Mouse (Mus musculus) T-helper 2 cell (primary cell): Measurements from ENCODE around the gene Bad.

Experiments used
- in situ Hi-C: fragments of 300-600 bp; cut with MboI, MseI; formaldehyde crosslinking; loops from one replicate; pipeline ENCODE4 v1.15.1; 2025; ENCODE audit warnings: high pct_unique_total_duplicates

Bad gene

DNA sequence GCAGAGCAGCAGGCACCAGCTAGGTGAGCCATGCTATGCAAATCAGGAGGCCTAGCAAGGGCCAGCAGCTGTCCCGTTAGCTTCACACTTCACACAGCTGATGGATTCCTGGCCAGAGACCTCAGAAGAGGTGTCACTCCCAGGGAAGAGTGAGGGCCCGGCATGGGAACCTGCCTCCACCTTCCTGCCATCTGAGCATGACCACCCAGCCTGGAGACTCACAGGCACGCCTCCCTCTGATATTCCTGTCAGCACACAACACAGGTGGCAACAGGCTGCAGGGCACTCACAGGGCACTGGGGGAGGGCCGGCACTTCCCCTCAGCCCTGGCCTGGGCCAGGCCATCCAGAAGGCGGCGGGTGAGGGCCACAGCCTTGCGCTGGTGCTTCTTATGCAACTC is 13.8 kb downstream of the Bad start:
- in situ Hi-C loops: no loop called here

DNA sequence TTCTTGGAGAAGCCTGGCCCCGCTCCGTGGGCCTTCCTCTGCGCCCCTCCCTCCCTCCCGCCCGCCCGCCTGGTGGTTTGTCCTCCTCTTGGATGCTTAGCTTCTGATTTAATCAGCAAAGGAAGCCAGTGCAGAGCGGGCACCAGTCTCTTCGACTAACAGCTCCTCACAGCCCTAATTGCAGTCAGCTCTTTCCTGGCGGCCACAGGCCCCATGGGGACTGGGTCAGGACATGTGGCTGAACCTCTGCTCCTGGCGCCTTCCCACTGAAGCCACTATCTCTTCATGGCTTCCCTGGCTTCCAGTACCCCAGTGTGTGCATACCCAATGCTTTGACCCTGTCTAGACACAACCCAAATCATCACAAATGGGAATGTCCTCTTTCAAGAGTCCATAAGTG is 14.8 kb downstream of the Bad start:
- in situ Hi-C loops: no loop called here

DNA sequence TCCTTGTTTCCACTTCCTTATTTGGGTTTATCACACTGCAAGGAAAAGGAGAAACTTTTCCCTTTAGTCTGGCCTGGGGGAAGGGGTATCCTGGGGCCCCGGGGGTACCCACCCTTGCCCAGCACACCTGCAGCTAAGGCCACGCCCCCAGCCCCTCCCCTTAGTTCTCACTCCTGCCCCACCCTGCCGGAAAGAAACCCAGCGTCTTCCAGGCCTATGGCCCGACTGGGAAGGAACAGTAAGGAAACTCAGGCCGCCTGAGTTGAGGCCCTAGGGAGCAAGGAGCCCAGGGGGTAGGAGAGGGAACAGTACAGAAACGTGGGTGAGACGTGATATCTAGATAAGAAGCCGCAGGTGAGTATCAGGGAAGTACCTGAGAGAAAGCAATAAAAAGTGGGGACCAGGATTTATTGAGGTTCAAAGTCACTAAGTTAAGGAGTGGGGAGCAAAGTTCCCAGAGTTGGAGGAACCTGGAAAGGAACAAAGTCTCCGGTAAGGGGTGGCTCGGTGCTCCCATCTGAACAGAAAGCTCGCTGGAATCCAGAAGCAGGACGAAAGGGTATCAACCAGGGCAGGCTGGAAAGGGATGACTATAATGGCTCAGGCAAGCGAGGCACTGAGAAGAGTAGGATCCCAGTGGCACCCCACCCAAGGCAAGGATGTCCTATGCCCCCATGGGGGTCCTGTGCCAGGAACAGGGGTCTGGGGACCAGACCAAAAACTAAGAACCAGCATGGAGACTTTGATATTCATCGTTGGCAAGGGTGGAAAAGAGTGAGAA is 27.0 kb downstream of the Bad start:
- in situ Hi-C loops: no loop called here

DNA sequence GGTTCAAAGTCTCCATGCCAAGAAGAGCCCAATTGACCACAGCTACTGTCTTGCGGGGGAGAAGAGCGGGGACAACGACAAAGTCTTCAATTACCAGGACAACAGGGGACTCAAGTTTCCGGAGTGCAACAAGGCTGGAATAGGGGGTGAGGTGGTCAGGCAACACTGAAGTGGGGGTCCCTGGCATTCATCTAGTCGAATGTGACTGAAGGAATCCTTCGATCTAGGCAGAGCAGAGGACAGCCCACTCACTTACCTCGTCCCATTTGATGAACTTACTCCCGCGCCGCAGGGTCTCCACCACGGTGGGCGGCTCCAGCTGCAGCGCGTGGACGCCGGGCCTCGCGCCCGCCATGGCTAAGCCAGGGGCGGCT is 27.6 kb downstream of the Bad start:
- in situ Hi-C loops: no loop called here

DNA sequence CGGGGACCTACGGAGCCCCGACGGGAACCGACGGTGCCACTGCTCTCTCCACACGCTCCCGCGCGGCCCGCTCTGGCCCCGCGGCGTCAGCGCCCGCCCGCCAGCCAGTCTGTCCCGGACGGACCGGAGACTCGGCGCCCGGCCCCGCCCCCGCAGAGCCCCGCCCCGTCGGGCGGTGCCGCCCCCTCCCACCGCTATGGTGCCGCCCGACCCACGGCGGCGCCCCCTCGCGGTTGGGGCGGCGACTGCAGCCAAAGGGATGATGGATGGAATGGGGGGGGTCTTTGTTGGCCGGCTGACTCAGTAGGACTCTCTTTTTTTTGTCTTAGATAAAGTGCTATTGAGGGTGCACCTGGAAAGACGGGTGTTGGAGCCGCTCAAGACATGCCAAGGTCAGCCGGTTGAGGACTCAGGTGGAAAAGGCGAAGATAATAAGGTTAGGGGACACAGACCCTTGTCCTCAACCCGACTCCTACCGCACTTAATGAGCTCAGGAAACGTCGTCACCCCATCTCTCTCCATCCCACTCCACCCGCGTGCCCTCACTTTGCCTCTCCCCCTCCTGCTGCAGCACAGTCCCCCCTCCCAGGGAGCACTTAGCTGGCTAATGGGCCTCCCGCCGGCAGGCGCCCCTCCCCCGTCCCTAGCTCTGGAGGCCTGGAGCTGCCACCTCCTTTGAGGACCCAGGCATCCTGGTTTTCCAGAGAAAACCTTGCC is 28.2 kb downstream of the Bad start:
- in situ Hi-C loops: no loop called here

DNA sequence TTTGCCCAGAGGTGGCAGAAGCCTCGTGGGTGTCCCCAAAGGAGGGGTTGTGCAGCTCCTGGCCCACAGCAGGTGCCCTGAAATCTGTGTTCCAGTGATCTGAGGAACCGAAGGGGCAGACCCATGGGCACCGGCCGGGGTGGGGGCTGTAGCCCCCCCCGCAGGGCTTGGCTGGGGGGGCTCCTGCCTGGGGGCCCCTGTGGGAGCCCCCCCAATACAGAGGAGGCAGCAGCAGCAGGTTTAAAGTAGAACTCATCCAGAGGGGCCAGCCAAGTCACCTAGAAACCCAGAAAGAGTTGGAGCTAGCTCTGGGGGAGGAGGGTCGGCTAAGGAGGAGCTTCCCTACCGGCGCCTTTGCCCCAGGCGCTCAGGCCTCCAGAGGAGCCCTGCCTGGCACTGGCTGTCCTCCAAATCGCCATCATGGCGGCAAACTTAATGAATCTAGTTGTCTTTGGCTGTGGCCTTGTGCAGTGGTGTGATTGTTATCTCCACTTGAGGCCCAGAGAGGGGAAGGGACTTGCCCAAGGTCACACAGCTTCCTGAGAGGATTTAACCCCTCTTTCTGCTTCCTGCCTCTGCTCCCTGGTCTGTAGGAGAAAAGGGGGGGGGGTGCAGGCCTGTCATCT is 28.9 kb downstream of the Bad start:
- in situ Hi-C loops: no loop called here

DNA sequence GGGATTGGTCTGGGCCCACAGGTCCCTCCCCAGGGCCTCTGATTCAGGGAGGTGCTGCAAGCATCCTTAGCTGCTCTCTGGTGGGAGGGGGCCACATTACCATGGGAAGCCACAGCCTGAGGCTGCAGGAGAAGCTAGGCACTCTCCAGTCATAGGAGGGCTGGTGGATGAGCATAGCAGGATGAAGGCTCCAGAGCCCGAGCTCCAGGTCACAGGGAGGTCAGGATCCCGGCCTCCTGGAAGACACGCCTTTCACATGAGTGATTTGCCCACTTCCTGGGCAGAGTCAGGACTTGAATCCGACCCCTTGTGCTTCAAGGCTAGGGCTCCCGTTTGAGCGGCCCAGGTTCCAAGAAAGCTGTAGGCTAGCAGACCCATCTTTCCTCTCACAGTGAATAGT is 30.0 kb downstream of the Bad start:
- in situ Hi-C loops: no loop called here

DNA sequence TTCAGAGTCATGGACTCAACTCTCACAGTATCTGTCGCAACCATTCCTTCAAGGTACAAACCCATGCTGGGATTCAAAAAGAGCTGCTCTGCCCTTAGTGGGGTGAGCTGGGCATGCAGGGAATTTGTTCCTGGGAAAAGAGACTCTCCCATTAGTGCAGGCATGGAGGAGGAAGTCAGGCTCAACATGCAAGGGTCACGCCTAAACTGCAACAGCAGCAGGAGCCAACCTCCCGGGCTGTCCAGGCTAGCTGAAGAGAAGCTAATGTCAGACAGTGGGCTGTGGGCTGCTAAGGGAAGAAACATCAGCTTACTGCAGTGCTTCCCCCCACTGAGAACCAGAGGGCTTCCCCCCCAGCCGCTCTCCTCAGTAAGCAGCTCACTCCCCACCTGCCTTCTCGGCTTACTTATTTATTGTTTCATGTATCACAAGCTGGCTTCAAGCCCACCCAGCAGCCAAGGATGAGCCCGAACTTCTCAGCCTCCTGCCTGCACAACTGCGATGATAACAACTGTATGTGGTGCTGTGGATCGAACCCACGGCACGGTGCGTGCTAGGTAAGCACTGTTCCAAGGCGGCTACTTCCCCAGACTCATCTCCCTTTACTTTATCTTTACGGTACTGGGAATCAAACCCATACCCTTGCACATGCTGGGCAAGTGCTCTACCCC is 30.7 kb downstream of the Bad start:
- in situ Hi-C loops: no loop called here

DNA sequence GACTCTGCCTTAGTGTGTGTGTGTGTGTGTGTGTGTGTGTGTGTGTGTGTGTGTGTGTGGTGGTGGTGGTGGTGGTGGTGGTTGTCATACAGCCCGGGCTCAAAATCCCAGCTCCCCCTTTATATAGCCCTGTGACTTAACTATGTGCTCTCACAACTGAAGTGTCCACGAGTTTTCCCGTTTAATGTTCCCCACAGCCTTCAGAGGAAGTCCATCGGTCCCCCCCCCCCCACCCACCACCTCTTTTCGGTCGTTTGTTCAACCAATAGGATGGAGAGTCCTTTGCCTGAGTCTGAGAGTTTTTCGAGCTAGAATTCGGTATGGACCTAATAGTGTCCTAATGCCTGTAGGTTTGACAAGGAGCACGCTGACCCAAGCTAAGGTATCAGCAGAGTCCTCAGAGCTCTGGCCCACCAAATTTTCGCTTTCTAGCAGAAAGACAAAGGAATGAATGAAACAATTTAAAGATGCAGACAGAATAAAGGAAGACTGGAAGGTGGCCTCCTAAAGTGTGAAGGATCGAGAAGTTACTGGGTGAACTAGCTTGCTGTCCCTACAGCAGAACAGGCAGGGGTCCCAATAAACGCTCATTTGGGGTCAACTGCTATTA is 32.0 kb downstream of the Bad start:
- in situ Hi-C loops: no loop called here

DNA sequence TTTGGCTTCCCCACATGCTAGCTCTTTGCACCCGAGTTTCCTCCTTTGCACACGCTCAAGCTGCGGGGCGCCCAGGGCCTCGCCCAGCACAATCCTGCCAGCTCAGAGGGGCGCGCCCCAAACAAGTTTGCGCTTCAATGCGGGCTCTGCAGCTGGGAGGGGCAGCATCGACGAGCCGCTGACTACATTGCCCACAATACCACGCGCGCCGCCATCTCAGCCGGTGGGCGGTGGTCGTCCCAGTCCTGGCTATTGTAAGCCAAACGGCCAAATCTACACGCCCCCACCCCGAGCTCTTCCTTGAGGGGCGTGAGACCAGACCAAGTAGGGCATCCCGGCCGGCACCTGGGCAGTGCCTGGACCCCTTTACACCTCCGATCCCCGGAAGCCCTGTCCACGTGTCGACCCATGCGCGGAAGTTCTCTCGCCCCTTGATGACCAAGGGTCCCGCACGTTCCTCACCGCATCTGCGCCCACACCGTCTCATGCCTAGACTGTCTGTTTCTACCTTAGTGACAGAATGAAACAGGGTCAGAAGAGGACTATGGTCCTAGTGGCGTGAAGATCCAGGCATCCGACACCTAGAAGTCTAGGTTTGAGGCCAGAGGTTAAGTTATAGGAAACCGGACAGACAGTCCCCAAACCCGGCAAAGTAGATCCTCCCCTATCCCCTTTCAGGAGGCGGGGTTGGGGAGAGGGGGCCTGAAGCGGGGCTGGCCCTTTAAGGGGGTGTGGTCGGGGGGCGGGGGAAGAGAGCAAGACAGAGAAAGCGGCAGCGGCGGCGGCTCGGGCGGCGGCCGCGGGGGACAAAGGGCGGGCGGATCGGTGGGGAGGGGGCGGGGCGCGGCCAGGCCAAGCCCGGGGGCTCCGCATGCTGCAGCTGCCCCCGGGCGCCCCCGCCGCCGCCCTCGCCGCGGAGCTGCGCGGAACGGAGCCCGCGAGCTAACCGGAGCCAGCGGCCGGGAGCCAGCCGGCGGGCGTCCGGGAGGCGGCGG is 32.8 kb downstream of the Bad start, which contains the start of gene Ppp1r14b:
Gene Ppp1r14b, plus strand, starts transcription at position 758 of the 995 bp plus-strand sequence.
- in situ Hi-C loops: loop anchor here (5.0 kb wide), 2 partner anchors 37 to 62 kb away; partner anchors contain the start of gene Prdx5

DNA sequence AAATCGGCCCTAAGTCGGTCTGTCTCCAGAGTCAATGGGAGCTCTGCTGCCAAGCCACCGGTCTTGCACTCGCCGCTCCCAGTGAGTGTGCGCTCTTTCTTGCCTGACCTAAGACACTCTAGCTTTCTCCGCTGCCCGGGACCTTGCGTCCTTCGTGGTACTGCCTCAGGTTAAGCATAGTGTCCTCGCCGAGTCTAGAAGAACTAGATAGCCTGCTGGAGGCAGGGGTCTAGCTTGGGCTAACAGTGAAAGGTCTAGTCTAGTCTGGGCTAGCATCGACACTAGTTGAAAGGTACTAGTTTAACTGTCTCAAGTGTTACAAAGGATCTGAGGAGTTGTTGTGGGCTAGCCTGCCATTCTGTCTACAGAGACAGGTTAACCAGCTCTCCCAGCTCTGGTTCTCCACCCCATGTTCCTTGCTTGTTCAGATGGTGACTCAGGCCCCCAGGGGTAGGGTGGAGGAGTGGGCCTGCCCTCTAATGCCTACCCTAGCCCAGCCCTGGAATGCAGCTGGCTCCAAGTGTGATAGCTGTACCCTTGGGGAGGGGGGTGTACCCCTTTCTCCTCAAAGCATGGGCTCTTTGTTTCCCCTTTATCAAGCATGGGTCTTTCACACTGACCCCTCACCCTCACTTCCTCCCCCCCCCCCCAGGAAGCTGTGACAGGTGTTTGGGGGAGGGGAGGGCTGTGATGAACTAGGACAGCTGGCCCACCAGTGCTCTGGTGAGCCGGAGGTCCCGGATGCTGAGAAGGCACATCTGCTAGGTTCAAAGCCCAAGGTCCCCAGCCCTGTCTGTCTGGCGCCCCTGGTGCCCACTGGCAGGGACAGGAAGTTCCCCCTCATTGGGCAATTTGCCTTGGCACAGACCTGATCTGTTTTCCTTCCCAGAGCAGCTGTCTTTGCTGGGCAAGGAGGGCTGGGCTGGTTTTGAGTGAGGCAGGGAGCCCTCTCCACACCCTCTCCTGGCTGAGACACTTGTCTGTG is 34.2 kb downstream of the Bad start, which contains the start of gene Plcb3:
Gene Plcb3, minus strand, starts transcription at position 934 of the 985 bp plus-strand sequence.
- in situ Hi-C loops: loop anchor here (5.0 kb wide), 2 partner anchors 39 to 64 kb away; partner anchors contain the start of gene Prdx5

DNA sequence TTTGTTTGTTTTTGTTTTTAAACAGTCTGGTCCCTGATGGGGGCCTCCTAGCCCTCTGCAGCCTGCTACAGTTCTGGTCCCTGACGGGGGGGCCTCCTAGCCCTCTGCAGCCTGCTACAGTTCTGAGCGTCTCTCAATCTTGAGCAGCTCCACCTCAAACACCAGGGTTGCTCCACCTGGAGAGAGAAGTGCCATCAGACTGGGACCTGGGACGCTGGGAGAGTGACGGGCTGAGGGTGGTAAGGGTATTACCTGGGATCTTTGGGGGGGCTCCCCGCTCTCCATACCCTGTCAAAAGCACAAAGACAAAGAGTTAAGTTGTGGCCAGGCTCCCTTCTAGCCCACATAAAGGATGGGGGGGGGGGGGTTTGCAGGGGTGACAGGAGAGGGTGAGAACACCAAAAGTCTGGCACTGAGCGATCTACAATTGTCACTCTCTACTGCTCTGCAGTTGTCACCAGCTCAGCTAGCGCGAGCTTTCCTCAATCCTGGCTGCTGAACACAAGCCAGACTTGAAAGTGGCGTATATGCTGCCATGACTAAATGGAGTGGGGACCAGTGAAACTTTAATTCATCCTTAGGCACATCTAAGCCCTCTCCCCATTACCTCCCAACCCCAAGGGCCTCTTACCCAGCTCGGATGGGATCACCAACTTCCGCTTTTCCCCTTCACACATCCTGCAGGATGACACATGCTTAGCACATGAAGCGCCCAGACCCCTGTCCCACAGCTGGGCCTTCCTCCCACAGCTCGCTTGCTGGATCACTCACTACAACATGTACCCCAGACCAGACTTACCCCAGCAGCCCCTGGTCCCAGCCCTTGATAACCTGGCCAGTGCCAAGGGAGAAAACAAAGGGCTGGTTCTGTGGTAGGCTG is 36.3 kb downstream of the Bad start:
- in situ Hi-C loops: loop anchor here (5.0 kb wide), 2 partner anchors 41 to 66 kb away; partner anchors contain the start of gene Prdx5

DNA sequence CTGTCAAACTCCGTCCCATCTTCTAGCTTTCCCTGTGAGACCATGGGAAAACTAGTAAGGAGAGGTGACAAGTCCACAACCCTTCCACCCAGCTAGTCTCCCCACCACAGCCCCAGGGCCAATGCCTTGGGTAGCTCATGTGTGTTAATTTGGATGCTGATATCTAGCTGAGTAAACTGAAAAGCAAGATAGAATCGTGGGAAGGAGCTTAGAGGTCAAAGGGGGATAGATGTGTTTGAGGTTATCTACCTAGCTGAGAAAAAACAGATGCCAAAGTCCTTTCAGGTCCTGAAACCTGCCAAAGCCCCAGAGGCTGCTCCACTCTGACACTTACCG is 36.9 kb downstream of the Bad start:
- in situ Hi-C loops: loop anchor here (5.0 kb wide), 2 partner anchors 41 to 66 kb away; partner anchors contain the start of gene Prdx5

DNA sequence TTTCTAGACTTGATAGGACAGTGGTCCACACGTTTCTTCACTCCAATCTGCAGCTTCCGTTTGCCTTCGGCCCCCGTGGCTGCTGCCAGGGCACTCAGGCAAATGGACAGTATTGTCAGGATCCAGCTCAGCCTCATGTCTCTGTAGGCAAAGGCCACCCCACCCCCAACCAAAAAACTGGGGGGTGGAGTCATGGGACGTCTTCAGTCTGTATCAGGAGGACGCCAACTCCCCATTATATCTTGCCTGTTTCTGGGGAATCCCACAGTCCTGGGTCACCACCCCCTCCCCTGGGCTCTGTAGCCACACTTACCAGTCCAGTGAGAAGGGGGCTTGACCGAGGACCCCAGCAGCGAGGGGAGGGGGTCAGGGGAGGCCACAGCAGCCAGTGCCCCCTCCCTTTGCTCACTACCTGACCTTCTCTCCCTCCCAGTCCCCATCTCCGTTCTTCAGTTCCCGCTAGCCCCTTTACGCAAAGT is 37.4 kb downstream of the Bad start:
- in situ Hi-C loops: loop anchor here (5.0 kb wide), 2 partner anchors 42 to 67 kb away; partner anchors contain the start of gene Prdx5

DNA sequence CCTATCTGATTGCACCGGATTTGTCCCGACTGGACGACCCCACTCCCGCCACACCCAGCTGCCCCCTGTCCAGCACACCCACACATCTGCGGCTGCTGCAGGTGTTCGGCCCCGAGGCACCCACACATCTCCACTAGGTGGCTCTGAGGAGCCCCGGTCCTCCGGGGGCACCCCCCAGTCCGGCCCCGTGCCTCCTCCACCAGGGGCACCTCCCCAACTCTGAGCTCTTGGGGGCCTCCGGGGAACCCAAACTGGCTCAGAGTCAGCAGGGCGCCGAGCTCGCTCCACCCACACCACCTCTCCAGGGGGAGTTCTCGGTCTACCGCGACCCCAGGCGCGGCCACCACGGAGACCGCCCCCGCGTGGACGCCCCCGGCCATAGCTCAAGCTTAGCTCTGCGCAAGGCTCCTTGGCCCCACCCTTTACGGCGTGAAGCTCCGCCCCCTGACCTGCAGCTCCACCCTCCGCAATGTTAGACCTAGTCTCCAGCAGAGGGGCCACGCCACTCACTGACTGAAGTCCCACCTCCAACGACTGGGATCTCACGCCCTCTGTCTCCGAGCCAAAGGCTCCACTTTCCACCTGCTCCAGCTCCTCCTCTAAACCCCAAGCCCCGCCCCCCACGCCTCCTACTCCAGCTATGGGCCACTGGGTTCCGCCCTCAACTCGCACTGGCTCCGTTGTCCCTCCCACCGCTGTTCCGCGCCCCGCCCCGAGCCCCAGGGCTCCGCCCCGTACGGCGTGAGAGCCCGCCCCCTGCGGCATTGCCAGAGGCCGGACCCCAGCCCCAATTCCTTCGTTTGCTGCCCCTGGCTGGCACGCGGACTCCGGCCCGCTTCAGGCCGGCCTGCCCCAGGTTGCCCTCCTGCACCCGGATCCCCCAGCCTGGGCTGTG is 38.1 kb downstream of the Bad start:
- in situ Hi-C loops: loop anchor here (5.0 kb wide), 2 partner anchors 42 to 67 kb away; partner anchors contain the start of gene Prdx5

DNA sequence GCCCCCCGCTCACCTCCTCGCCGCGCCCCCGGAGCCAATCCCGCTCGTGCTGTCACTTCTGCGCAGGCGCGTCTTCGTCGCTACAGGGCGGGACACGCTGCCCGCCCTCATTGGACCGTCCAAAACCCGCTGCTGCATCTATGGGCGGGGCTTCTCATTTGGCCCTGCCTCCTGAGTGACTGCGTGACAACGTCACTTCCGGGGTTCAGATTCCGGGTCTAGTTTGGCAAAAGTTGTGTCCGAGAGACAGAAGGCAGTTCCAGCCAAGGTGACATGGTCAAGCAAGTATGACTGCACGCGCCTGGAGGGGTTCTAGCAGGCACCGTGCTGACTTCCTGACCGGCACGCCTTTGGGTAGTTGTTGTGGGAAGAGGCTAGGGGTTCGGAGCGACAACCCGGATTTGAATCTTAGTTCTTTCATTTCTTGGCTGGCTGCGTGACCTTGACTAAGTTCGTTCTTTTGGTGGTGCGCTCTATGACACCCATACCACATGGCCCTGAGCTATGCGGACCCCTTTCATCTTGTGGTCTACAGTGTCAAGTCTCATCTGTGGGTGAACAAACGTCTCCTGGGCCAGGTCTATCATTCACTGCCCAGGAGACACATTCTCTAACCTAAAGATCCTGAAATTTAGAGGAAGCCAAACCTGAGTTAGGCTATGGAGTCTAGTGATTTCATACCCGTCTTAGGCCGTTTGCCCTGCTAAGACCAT is 38.9 kb downstream of the Bad start, which contains the start of gene Fkbp2:
Gene Fkbp2, minus strand, starts transcription at position 121 of the 713 bp plus-strand sequence.
- in situ Hi-C loops: no loop called here
